Mouse (Mus musculus): ENCODE results near the gene Tmem119. TPM values are rescaled to one million over a fixed set of nuclear protein-coding genes. Genes with fewer than 3 reads are reported as not detected.
A peak's percentile ranks its signal among the peaks of the same experiment; 100 is the strongest.
"Not testable (repeated sequence)": the region's sequence is repeated elsewhere in the genome, so short reads cannot be mapped to it uniquely, and the experiment has no call there.

Tmem119 gene
- total RNA-seq, 4 experiments from 2014 or later: 0.36 to 1.1 (median 0.77) TPM

GRCm38 (mm10) chr5:113818572-113818971, 18.3 kb upstream of the Tmem119 start:
- DNase-seq (ENCODE audit: low spot score in 2 of 2): no peak

GRCm38 (mm10) chr5:113815638-113816152, 15.4 kb upstream of the Tmem119 start:
- DNase-seq (ENCODE audit: low spot score in 2 of 2): peak; percentile 28 to 39

- no peak for DNase-seq (ENCODE audit: low spot score in 2 of 2)
Observed at GRCm38 (mm10) chr5:113815041-113815389, 14.7 kb upstream of the Tmem119 start.

GRCm38 (mm10) chr5:113814111-113815040, 14.1 kb upstream of the Tmem119 start:
- no peak for DNase-seq (ENCODE audit: low spot score in 2 of 2)

GRCm38 (mm10) chr5:113813608-113814007, 13.3 kb upstream of the Tmem119 start:
- no peak for DNase-seq (ENCODE audit: low spot score in 2 of 2)

GRCm38 (mm10) chr5:113812638-113813037, 12.3 kb upstream of the Tmem119 start:
- no peak for DNase-seq (ENCODE audit: low spot score in 2 of 2)

GRCm38 (mm10) chr5:113811824-113812420, 11.6 kb upstream of the Tmem119 start:
- not testable (repeated sequence) for DNase-seq (ENCODE audit: low spot score in 2 of 2)

GRCm38 (mm10) chr5:113810111-113810510, 9.8 kb upstream of the Tmem119 start:
- no peak for DNase-seq (ENCODE audit: low spot score in 2 of 2)

- DNase-seq (ENCODE audit: low spot score in 2 of 2): no peak
Observed at GRCm38 (mm10) chr5:113808177-113808576, 7.9 kb upstream of the Tmem119 start.

GRCm38 (mm10) chr5:113807712-113808111, 7.4 kb upstream of the Tmem119 start:
- DNase-seq (ENCODE audit: low spot score in 2 of 2): no peak

GRCm38 (mm10) chr5:113806414-113806813, 6.1 kb upstream of the Tmem119 start:
- DNase-seq (ENCODE audit: low spot score in 2 of 2): no peak

GRCm38 (mm10) chr5:113805301-113805700, 5.0 kb upstream of the Tmem119 start:
- DNase-seq (ENCODE audit: low spot score in 2 of 2): no peak

GRCm38 (mm10) chr5:113804395-113804966, 4.2 kb upstream of the Tmem119 start:
- DNase-seq (ENCODE audit: low spot score in 2 of 2): no peak

GRCm38 (mm10) chr5:113799691-113800090, 625 bp downstream of the Tmem119 start:
- no peak for DNase-seq (ENCODE audit: low spot score in 2 of 2)

GRCm38 (mm10) chr5:113798525-113798924, 1.8 kb downstream of the Tmem119 start:
- no peak for DNase-seq (ENCODE audit: low spot score in 2 of 2)

- DNase-seq (ENCODE audit: low spot score in 2 of 2): no peak
Observed at GRCm38 (mm10) chr5:113797149-113797882, 3.0 kb downstream of the Tmem119 start.

GRCm38 (mm10) chr5:113796401-113797148, 3.7 kb downstream of the Tmem119 start:
- no peak for DNase-seq (ENCODE audit: low spot score in 2 of 2)

- no peak for DNase-seq (ENCODE audit: low spot score in 2 of 2)
Observed at GRCm38 (mm10) chr5:113791197-113792095, 8.9 kb downstream of the Tmem119 start.

GRCm38 (mm10) chr5:113790453-113791196, 9.7 kb downstream of the Tmem119 start:
- DNase-seq (ENCODE audit: low spot score in 2 of 2): no peak

Measured in gastrocnemius, adult 8-10 months (tissue).